Mouse (Mus musculus) Patski (cell line): ENCODE data around the gene Zbtb1. TPM values are rescaled to one million over a fixed set of nuclear protein-coding genes. Genes with fewer than 3 reads are reported as not detected.
A peak's percentile ranks its signal among the peaks of the same experiment; 100 is the strongest.

Source experiments
- ATAC-seq: fragments of 100-300 bp; one replicate; pipeline ENCODE4 v1.8.0; 2021
- CTCF ChIA-PET: fragments of 350-600 bp; sonication (Branson Sonifier 250); formaldehyde crosslinking; loops from one replicate; lab custom pipeline; 2022; ENCODE audit warnings: inconsistent platforms; lab: Charles Lee
- POLR2A ChIA-PET: fragments of 350-600 bp; sonication (Branson Sonifier 250); formaldehyde crosslinking; loops from one replicate; lab custom pipeline; 2022; ENCODE audit warnings: antibody characterized with exemption, inconsistent platforms; lab: Charles Lee
- DNase-seq: peaks from one replicate; pipeline ENCODE4 v3.0.0-alpha.2; 2011; ENCODE audit warnings: low read depth, low spot score
- H3K27me3 ChIP-seq: fragments of 371-371 bp; one replicate; pipeline ENCODE4 v1.5.1; 2021
- CTCF ChIP-seq: fragments of 100-300 bp; IDR thresholded peaks from one replicate; pipeline ENCODE4 v1.5.1; 2021
- in situ Hi-C: fragments of 300-500 bp; cut with MboI; formaldehyde crosslinking; loops from 3 replicates; pipeline ENCODE4 v1.11.1; 2018; ENCODE audit warnings: low pct_unique_long_range_greater_than_20kb, mixed read lengths
- polyA plus RNA-seq: library from polyadenylated mRNA; unstranded; gene quantifications from one replicate; pipeline ENCODE4 v1.2.3, GENCODE M21; 2021

Zbtb1 gene
- polyA plus RNA-seq = 8.5 TPM

- DNase-seq = no peak
- in situ Hi-C loops = loop anchor here (10.0 kb wide), 1 partner anchor 225 kb away; no protein-coding TSS in a partner anchor
- no peak for TF ChIP-seq CTCF
- H3K27me3 ChIP-seq = no peaks in the 10 kb centered on the region
- ChIA-PET CTCF (no interaction called here), POLR2A (interaction anchor here (0.6 to 2.0 kb wide), 2 partner anchors 9 to 32 kb away, joined by 3 to 6 read pairs; no protein-coding TSS in a partner anchor)
- peak; percentile 28 for ATAC-seq
Observed at GRCm38 (mm10) chr12:76369978-76370830, at the start of gene Zbtb1. Gene Zbtb1 (plus strand): TSS chr12:76370266.

GRCm38 (mm10) chr12:76324679-76325431 is 45.2 kb upstream of the Zbtb1 start, which contains the start of gene Akap5:
Gene Akap5 (plus strand): TSS chr12:76324891.
- ATAC-seq = peak; percentile 71
- TF ChIP-seq CTCF = no peak
- in situ Hi-C loops = no loop called here
- CTCF ChIA-PET = no interaction called here
- H3K27me3 ChIP-seq = no peaks in the 10 kb centered on the region
- POLR2A ChIA-PET = no interaction called here
- no peak for DNase-seq

- no peak for DNase-seq
- H3K27me3 ChIP-seq = no peaks in the 10 kb centered on the region
- in situ Hi-C loops = no loop called here
- ChIA-PET CTCF (no interaction called here), POLR2A (no interaction called here)
- no peak for TF ChIP-seq CTCF
- no peak for ATAC-seq
Observed at GRCm38 (mm10) chr12:76326437-76327220, 43.4 kb upstream of the Zbtb1 start.

- in situ Hi-C loops = no loop called here
- CTCF ChIA-PET = interaction anchor here (1.3 kb wide), 1 partner anchor 143 kb away, joined by 3 read pairs; no protein-coding TSS in a partner anchor
- POLR2A ChIA-PET = no interaction called here
- DNase-seq (no peak), ATAC-seq (no peak)
- TF ChIP-seq CTCF = no peak
- no peaks in the 10 kb centered on the region for H3K27me3 ChIP-seq
Observed at GRCm38 (mm10) chr12:76328567-76329354, 41.3 kb upstream of the Zbtb1 start.

DNA sequence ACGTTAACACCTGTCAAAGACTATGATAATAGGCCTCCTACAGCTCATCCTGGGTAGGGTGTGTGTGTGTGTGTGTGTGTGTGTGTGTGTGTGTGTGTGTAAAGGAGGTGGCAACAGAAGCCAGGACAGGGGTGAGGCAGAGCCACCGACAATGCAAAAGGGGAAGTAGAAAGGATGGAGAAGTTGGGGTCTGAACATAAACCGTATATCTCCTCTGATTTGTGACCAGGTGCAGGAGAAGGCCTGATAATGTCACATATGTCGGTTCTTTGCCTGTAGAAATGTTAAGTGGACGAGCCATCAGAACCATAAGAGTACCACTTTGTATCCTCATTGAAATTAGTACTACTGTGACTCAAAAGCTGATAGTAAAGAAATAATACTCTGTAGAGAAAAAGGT is 36.4 kb upstream of the Zbtb1 start:
- in situ Hi-C loops = loop anchor here (5.0 kb wide), 1 partner anchor 36 kb away; no protein-coding TSS in a partner anchor
- no peak for TF ChIP-seq CTCF
- no peak for DNase-seq
- no peak for ATAC-seq
- ChIA-PET POLR2A (interaction anchor here (0.9 kb wide), 1 partner anchor 78 kb away, joined by 4 read pairs; no protein-coding TSS in a partner anchor), CTCF (interaction anchor here (1.3 to 1.8 kb wide), 3 partner anchors 12 to 41 kb away, joined by 3 to 5 read pairs (median 5); no protein-coding TSS in a partner anchor)
- H3K27me3 ChIP-seq = no peaks in the 10 kb centered on the region

DNA sequence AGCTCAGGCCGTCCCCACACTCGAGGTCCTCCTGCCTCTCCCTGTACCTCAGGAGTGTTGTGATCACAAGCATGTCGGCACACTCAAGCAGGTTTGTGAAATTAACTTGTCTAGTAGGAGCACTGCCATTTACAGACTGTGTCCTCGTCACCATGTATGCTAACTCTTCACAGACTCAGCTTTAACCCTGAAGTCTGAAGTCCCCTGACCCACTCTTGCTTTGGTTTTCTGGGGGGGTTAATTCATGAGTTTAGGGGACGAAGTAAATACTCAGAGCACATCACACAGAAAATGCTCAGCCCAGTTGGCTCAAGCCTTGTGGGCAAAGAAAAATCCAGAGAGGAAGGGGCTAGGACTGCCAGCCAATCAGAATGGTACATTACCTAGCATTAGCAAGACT is 34.4 kb upstream of the Zbtb1 start:
- ChIA-PET CTCF (no interaction called here), POLR2A (no interaction called here)
- no peaks in the 10 kb centered on the region for H3K27me3 ChIP-seq
- no peak for TF ChIP-seq CTCF
- DNase-seq (no peak), ATAC-seq (no peak)
- in situ Hi-C loops = loop anchor here (5.0 kb wide), 1 partner anchor 138 kb away; no protein-coding TSS in a partner anchor

GRCm38 (mm10) chr12:76336111-76336965 is 33.7 kb upstream of the Zbtb1 start:
- in situ Hi-C loops = loop anchor here (5.0 kb wide), 1 partner anchor 139 kb away; no protein-coding TSS in a partner anchor
- no peaks in the 10 kb centered on the region for H3K27me3 ChIP-seq
- POLR2A ChIA-PET = no interaction called here
- CTCF ChIA-PET = no interaction called here
- no peak for TF ChIP-seq CTCF
- DNase-seq (no peak), ATAC-seq (no peak)

DNA sequence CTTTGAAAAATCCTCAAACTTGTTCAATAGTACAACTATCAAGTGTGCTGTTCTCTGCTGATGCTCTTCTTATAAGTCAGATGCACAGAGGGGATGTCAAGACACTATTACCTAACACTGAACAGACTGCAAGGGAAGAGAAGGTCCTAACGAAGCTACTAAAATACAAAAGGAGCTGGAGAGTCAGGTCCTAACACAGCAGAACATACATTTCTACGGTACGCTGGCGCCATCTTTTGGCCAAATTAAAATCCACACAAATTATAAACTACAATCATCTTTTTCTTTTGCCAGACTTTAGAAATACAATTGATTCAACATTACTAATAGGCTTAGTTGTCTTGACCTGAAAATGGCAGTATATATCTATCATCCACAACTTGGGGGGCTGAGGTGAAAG is 29.0 kb upstream of the Zbtb1 start:
- ATAC-seq = no peak
- no peaks in the 10 kb centered on the region for H3K27me3 ChIP-seq
- in situ Hi-C loops = no loop called here
- ChIA-PET CTCF (interaction anchor here (1.0 to 4.0 kb wide), 13 partner anchors 8 to 131 kb away, joined by 3 to 29 read pairs (median 3); no protein-coding TSS in a partner anchor), POLR2A (no interaction called here)
- peak; percentile 75 for TF ChIP-seq CTCF
- DNase-seq = no peak
